Mouse (Mus musculus): ENCODE data around the gene Slc25a44. TPM values are rescaled to one million over a fixed set of nuclear protein-coding genes. Genes with fewer than 3 reads are reported as not detected.
A peak's percentile ranks its signal among the peaks of the same experiment; 100 is the strongest.
"Not testable (repeated sequence)": the region's sequence is repeated elsewhere in the genome, so short reads cannot be mapped to it uniquely, and the experiment has no call there.

Gene Slc25a44
- polyA plus RNA-seq, 1 experiment from 2014 or later, result 33.2 TPM

GRCm38 (mm10) chr3:88407090-88407489, 17.8 kb downstream of the Slc25a44 start:
- H3K9me3 ChIP-seq, result no peaks in the 10 kb centered on the region
- H3K4me3 ChIP-seq, result no peak overlapping the region
- 0% methylated on average over 2 of the region's 2 CpGs for WGBS
- ATAC-seq (replicated peaks), result peak; percentile 13; the same call in 1 of the 2 replicates
- H3K4me1 ChIP-seq, result peaks cover 21% of the 10 kb centered on the region
- H3K9ac ChIP-seq (replicated peaks), result no peak overlapping the region
- H3K27ac ChIP-seq (replicated peaks), result no peak overlapping the region
- peaks cover 2% of the 10 kb centered on the region for H3K36me3 ChIP-seq
- H3K4me2 ChIP-seq (replicated peaks), result no peak overlapping the region
- no peaks in the 10 kb centered on the region for H3K27me3 ChIP-seq

- Histone ChIP-seq H3K36me3 (no peaks in the 10 kb centered on the region), H3K4me3 (no peak overlapping the region), H3K27ac (replicated peaks) (no peak overlapping the region), H3K9ac (replicated peaks) (no peak overlapping the region), H3K4me2 (replicated peaks) (no peak overlapping the region), H3K9me3 (no peaks in the 10 kb centered on the region), H3K4me1 (peaks cover 5% of the 10 kb centered on the region), H3K27me3 (no peaks in the 10 kb centered on the region)
- no peak for ATAC-seq (replicated peaks)
- WGBS, result 93% methylated on average over 10 of the region's 10 CpGs
Measured at GRCm38 (mm10) chr3:88403522-88404230, 21.3 kb downstream of the Slc25a44 start.

- no peak for ATAC-seq (replicated peaks)
- 80% methylated on average over 2 of the region's 2 CpGs for WGBS
- H3K4me2 ChIP-seq (replicated peaks), result no peak overlapping the region
- H3K36me3 ChIP-seq, result no peaks in the 10 kb centered on the region
- H3K27ac ChIP-seq (replicated peaks), result no peak overlapping the region
- no peak overlapping the region for H3K4me3 ChIP-seq
- H3K9me3 ChIP-seq, result no peaks in the 10 kb centered on the region
- no peaks in the 10 kb centered on the region for H3K27me3 ChIP-seq
- H3K4me1 ChIP-seq, result no peaks in the 10 kb centered on the region
- no peak overlapping the region for H3K9ac ChIP-seq (replicated peaks)
Measured at GRCm38 (mm10) chr3:88398666-88399065, 26.3 kb downstream of the Slc25a44 start.

- H3K4me1 ChIP-seq, result no peaks in the 10 kb centered on the region
- H3K9ac ChIP-seq (replicated peaks), result no peak overlapping the region
- no peaks in the 10 kb centered on the region for H3K36me3 ChIP-seq
- no peaks in the 10 kb centered on the region for H3K9me3 ChIP-seq
- no peak overlapping the region for H3K27ac ChIP-seq (replicated peaks)
- H3K4me2 ChIP-seq (replicated peaks), result no peak overlapping the region
- ATAC-seq (replicated peaks), result no peak
- 96% methylated on average over 8 of the region's 8 CpGs for WGBS
- H3K27me3 ChIP-seq, result no peaks in the 10 kb centered on the region
- no peak overlapping the region for H3K4me3 ChIP-seq
Measured at GRCm38 (mm10) chr3:88395742-88396141, 29.2 kb downstream of the Slc25a44 start.

GRCm38 (mm10) chr3:88395288-88395687, 29.7 kb downstream of the Slc25a44 start:
- no peak for ATAC-seq (replicated peaks)
- 95% methylated on average over 6 of the region's 6 CpGs for WGBS

GRCm38 (mm10) chr3:88393776-88394375, 31.1 kb downstream of the Slc25a44 start:
- no peaks in the 10 kb centered on the region for H3K27me3 ChIP-seq
- no peak for ATAC-seq (replicated peaks)

More at GRCm38 (mm10) chr3:88395288-88395687, 29.7 kb downstream of the Slc25a44 start:
- Histone ChIP-seq H3K36me3 (no peaks in the 10 kb centered on the region), H3K4me3 (no peak overlapping the region), H3K4me2 (replicated peaks) (no peak overlapping the region), H3K9me3 (no peaks in the 10 kb centered on the region), H3K27me3 (no peaks in the 10 kb centered on the region), H3K4me1 (no peaks in the 10 kb centered on the region), H3K27ac (replicated peaks) (no peak overlapping the region), H3K9ac (replicated peaks) (no peak overlapping the region)

GRCm38 (mm10) chr3:88384364-88384763, 40.6 kb downstream of the Slc25a44 start, which contains the start of gene Bglap:
Gene Bglap (minus strand): TSS chr3:88384464.
- H3K4me2 ChIP-seq (replicated peaks), result no peak within 1 kb of the TSS
- peaks cover 7% of the 10 kb centered on the region; the same call in 1 of the 2 replicates for H3K4me1 ChIP-seq
- H3K4me3 ChIP-seq, result no peak within 1 kb of the TSS
- WGBS, result 77% methylated on average over 5 of the region's 5 CpGs
- ATAC-seq (replicated peaks), result no peak
- H3K36me3 ChIP-seq, result no peaks in the 10 kb centered on the region
- no peak within 1 kb of the TSS for H3K27ac ChIP-seq (replicated peaks)
- H3K9me3 ChIP-seq, result no peaks in the 10 kb centered on the region
- H3K9ac ChIP-seq (replicated peaks), result no peak within 1 kb of the TSS
- H3K27me3 ChIP-seq, result no peaks in the 10 kb centered on the region

More at GRCm38 (mm10) chr3:88393776-88394375, 31.1 kb downstream of the Slc25a44 start:
- Histone ChIP-seq H3K4me3 (no peak overlapping the region), H3K9me3 (no peaks in the 10 kb centered on the region), H3K36me3 (no peaks in the 10 kb centered on the region), H3K4me1 (no peaks in the 10 kb centered on the region), H3K4me2 (replicated peaks) (no peak overlapping the region), H3K27ac (replicated peaks) (no peak overlapping the region), H3K9ac (replicated peaks) (no peak overlapping the region)
- 94% methylated on average over 9 of the region's 9 CpGs for WGBS

- H3K36me3 ChIP-seq; H3K9me3 ChIP-seq; H3K4me1 ChIP-seq; H3K9ac ChIP-seq (replicated peaks); H3K4me3 ChIP-seq; H3K4me2 ChIP-seq (replicated peaks); H3K27me3 ChIP-seq: not testable (repeated sequence)
- H3K27ac ChIP-seq (replicated peaks), result 0 out of 2 replicates have a peak overlapping the region, but pooled peaks have one; percentile 84
- 26% methylated on average over 3 of the region's 7 CpGs for WGBS
- ATAC-seq (replicated peaks), result peak; percentile 30; the same call in 1 of the 2 replicates
Measured at GRCm38 (mm10) chr3:88382383-88382782, 42.6 kb downstream of the Slc25a44 start.

GRCm38 (mm10) chr3:88381389-88382315, 43.3 kb downstream of the Slc25a44 start:
- not testable (repeated sequence) for H3K9me3 ChIP-seq, H3K36me3 ChIP-seq, H3K4me1 ChIP-seq, H3K27me3 ChIP-seq
- 4% methylated on average over 22 of the region's 22 CpGs for WGBS
- H3K27ac ChIP-seq (replicated peaks), result peak overlapping the region; percentile 84
- ATAC-seq (replicated peaks), result peak; percentile 91
- H3K4me2 ChIP-seq (replicated peaks), result peak overlapping the region; percentile 41
- H3K4me3 ChIP-seq, result peak overlapping the region; percentile 29
- H3K9ac ChIP-seq (replicated peaks), result peak overlapping the region; percentile 47

- H3K4me2 ChIP-seq (replicated peaks); H3K4me1 ChIP-seq; H3K9me3 ChIP-seq; H3K36me3 ChIP-seq; H3K4me3 ChIP-seq; H3K9ac ChIP-seq (replicated peaks); ATAC-seq (replicated peaks); H3K27me3 ChIP-seq; H3K27ac ChIP-seq (replicated peaks): not testable (repeated sequence)
- WGBS, result 83% methylated on average over 5 of the region's 5 CpGs
Measured at GRCm38 (mm10) chr3:88378599-88378998, 46.3 kb downstream of the Slc25a44 start, which contains the start of gene Bglap2. Gene Bglap2 (minus strand): TSS chr3:88378699.

GRCm38 (mm10) chr3:88376644-88377043, 48.3 kb downstream of the Slc25a44 start:
- Histone ChIP-seq H3K27ac (replicated peaks) (peak overlapping the region; percentile 80), H3K4me2 (replicated peaks) (peak overlapping the region; percentile 18; the same call in 1 of the 2 replicates)
- not testable (repeated sequence) for H3K4me1 ChIP-seq; H3K36me3 ChIP-seq; H3K9me3 ChIP-seq; H3K9ac ChIP-seq (replicated peaks); H3K27me3 ChIP-seq; H3K4me3 ChIP-seq
- ATAC-seq (replicated peaks), result 0 out of 2 replicates have a peak, but pooled peaks have one; percentile 29
- WGBS, result 23% methylated on average over 7 of the region's 7 CpGs

Measured in forebrain, embryonic 15.5 days (tissue).